Mouse (Mus musculus) embryonic facial prominence, embryonic 13.5 days (tissue): ENCODE measurements at regions not wholly inside any gene's neighbourhood (a gene's known extent, or its start where the extent isn't known, plus 50 kb on each side); places are given as distances from the start of the nearest gene placed in this dataset.

Source experiments
- ATAC-seq: fragments of 200-750 bp; cut with Nextera tagmentation; 2 replicates; pipeline ENCODE4 v1.8.0; 2017; ENCODE audit warnings: low read depth; ENCODE audit not compliant: insufficient number of reproducible peaks, insufficient read depth, low FRiP score, low TSS enrichment
- H3K27ac ChIP-seq: fragments of 300-500 bp; sonication (generic); 2 replicates; pipeline ENCODE4 v1.5.1; 2015; ENCODE audit warnings: moderate library complexity, mild to moderate bottlenecking, inconsistent platforms
- H3K27me3 ChIP-seq: fragments of 300-500 bp; sonication (generic); 2 replicates; pipeline ENCODE4 v1.6.1; 2015; ENCODE audit warnings: mild to moderate bottlenecking, inconsistent platforms
- H3K36me3 ChIP-seq: fragments of 300-500 bp; sonication (generic); 2 replicates; pipeline ENCODE4 v1.6.1; 2015; ENCODE audit warnings: mild to moderate bottlenecking, inconsistent platforms
- H3K4me1 ChIP-seq: fragments of 300-500 bp; sonication (generic); 2 replicates; pipeline ENCODE4 v1.6.1; 2015; ENCODE audit warnings: inconsistent platforms
- H3K4me2 ChIP-seq: fragments of 300-500 bp; sonication (generic); 2 replicates; pipeline ENCODE4 v1.6.1; 2015; ENCODE audit warnings: moderate library complexity, mild to moderate bottlenecking, inconsistent platforms
- H3K4me3 ChIP-seq: fragments of 300-500 bp; sonication (generic); 2 replicates; pipeline ENCODE4 v1.5.1; 2015; ENCODE audit warnings: mild to moderate bottlenecking, inconsistent platforms
- H3K9ac ChIP-seq: fragments of 300-500 bp; sonication (generic); 2 replicates; pipeline ENCODE4 v1.6.1; 2015; ENCODE audit warnings: mild to moderate bottlenecking, inconsistent platforms
- H3K9me3 ChIP-seq: fragments of 300-500 bp; sonication (generic); 2 replicates; pipeline ENCODE4 v1.6.1; 2016; ENCODE audit warnings: inconsistent platforms
- WGBS: fragments of 180-500 bp; shearing (Covaris S2); methylation state at CpG from one replicate; pipeline ENCODE4 v1.1.7; 2015; ENCODE audit warnings: mixed read lengths; 5-methylcytosine and 5-hydroxymethylcytosine counted together

DNA sequence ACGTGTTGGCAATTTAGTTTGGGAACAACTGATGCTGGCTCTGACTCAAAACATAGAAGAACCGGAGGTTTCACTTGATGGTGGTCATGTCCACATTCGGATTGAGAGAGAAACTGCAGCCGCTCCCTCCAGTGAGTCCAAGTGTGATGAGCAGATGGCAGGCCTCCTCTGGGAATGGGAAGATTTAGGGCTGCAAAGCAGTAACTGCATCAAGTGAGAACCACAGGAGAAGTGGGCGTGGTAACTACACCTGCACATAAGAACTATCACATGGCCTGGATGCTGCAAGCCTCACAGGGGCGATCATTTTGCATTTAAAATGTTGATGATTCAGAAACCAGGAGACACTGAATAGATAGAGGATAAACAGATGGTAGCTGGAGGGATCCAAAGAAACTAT, 161.3 kb downstream of the Parm1 start:
- no peaks in the 10 kb centered on the region for H3K27me3 ChIP-seq
- H3K36me3 ChIP-seq: no peaks in the 10 kb centered on the region
- ATAC-seq: no peak
- H3K27ac ChIP-seq: no peak overlapping the region
- no peaks in the 10 kb centered on the region for H3K9me3 ChIP-seq
- no peaks in the 10 kb centered on the region for H3K4me1 ChIP-seq
- H3K9ac ChIP-seq: no peak overlapping the region
- H3K4me3 ChIP-seq: no peak overlapping the region
- WGBS: 81% methylated on average over 6 of the region's 6 CpGs
- no peak overlapping the region for H3K4me2 ChIP-seq
